32 mouse cellular contexts compared by ENCODE assay signal in the genomic region with DNA sequence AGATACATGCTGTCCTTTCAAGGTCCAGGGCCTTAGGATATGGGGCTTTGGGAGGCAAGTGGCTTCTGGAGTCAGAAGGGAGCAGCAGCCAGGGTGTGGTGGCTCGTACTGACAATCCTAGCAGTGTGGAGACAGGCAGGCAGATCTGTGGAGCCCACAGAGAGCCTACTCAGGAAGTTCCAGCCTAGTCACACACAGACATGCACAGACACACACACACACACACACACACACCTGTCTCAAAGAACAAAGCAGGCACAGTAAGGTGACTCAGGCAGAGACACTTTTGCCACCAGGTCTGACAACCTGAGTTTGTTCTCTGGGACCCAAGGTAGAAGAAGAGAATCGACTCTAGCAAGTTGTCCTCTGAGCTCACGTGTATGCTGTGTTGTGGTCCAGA. TPM values are rescaled to one million over a fixed set of nuclear protein-coding genes. Genes with fewer than 3 reads are reported as not detected.
DNase-seq lines count a peak whose midpoint lies in the region; ATAC-seq lines count a peak whose summit lies in the region.
"Had no signal": no experiment of that assay in that cellular context is flagged by ENCODE, and none has a peak within 500 bp of the region (broad histone marks: within the 10 kb centered on the region; RNA-seq: fewer than 3 reads in every experiment).

No protein-coding gene starts in this region.

- no peaks in the 10 kb centered on the region for H3K27me3 ChIP-seq in limb, embryonic 15.5 days
- H3K27me3 ChIP-seq in limb, embryonic 10.5 days (ENCODE audit: low read depth, poor library complexity, severe bottlenecking) = no peaks in the 10 kb centered on the region
- H3K27me3 ChIP-seq in neural tube, embryonic 15.5 days (replicated peaks) = no peaks in the 10 kb centered on the region
- H3K27me3 ChIP-seq: embryonic facial prominence, embryonic 13.5 days; forebrain, embryonic 12.5 days; forebrain, embryonic 15.5 days; hindbrain, embryonic 12.5 days; hindbrain, embryonic 15.5 days had no signal

- H3K9ac ChIP-seq in limb, embryonic 15.5 days = no peak overlapping the region
- H3K9ac ChIP-seq in neural tube, embryonic 15.5 days (replicated peaks) = no peak overlapping the region
- H3K9ac ChIP-seq: embryonic facial prominence, embryonic 13.5 days; forebrain, embryonic 12.5 days; forebrain, embryonic 15.5 days; hindbrain, embryonic 12.5 days; hindbrain, embryonic 15.5 days had no signal

- no peaks in the 10 kb centered on the region for H3K4me1 ChIP-seq in limb, embryonic 15.5 days
- no peaks in the 10 kb centered on the region for H3K4me1 ChIP-seq in limb, embryonic 10.5 days
- no peaks in the 10 kb centered on the region for H3K4me1 ChIP-seq in neural tube, embryonic 15.5 days
- H3K4me1 ChIP-seq: embryonic facial prominence, embryonic 13.5 days; forebrain, embryonic 12.5 days; forebrain, embryonic 15.5 days; hindbrain, embryonic 12.5 days; hindbrain, embryonic 15.5 days had no signal

- no peak overlapping the region for H3K4me3 ChIP-seq in limb, embryonic 15.5 days
- H3K4me3 ChIP-seq in limb, embryonic 10.5 days = no peak overlapping the region
- H3K4me3 ChIP-seq in neural tube, embryonic 15.5 days (replicated peaks) = no peak overlapping the region
- H3K4me3 ChIP-seq: embryonic facial prominence, embryonic 10.5 days; embryonic facial prominence, embryonic 13.5 days; erythroblast, embryonic 14.5 days; forebrain, embryonic 12.5 days; forebrain, embryonic 15.5 days; gastrocnemius, adult 2 months; hindbrain, embryonic 12.5 days; hindbrain, embryonic 15.5 days had no signal

- no peaks in the 10 kb centered on the region for H3K36me3 ChIP-seq in limb, embryonic 15.5 days
- H3K36me3 ChIP-seq in limb, embryonic 10.5 days = no peaks in the 10 kb centered on the region
- H3K36me3 ChIP-seq in neural tube, embryonic 15.5 days = no peaks in the 10 kb centered on the region
- H3K36me3 ChIP-seq: embryonic facial prominence, embryonic 10.5 days; embryonic facial prominence, embryonic 13.5 days; forebrain, embryonic 12.5 days; forebrain, embryonic 15.5 days; hindbrain, embryonic 12.5 days; hindbrain, embryonic 15.5 days had no signal

- ATAC-seq in limb, embryonic 15.5 days (ENCODE audit: insufficient number of reproducible peaks, low FRiP score, low TSS enrichment, low read depth) = peak; percentile 33; the same call in 1 of the 2 replicates
- ATAC-seq in inflammation-experienced regulatory T-cells, adult 6 months = peak; percentile 29
- no peak for ATAC-seq in neural tube, embryonic 15.5 days (ENCODE audit: low FRiP score)
- ATAC-seq: forebrain, embryonic 15.5 days; intestine, embryonic 16.5 days had no signal

- no peaks in the 10 kb centered on the region for H3K9me3 ChIP-seq in limb, embryonic 15.5 days
- no peaks in the 10 kb centered on the region for H3K9me3 ChIP-seq in limb, embryonic 10.5 days (replicated peaks)
- H3K9me3 ChIP-seq in neural tube, embryonic 15.5 days (replicated peaks) = no peaks in the 10 kb centered on the region
- H3K9me3 ChIP-seq: embryonic facial prominence, embryonic 10.5 days; embryonic facial prominence, embryonic 13.5 days; forebrain, embryonic 12.5 days; forebrain, embryonic 15.5 days; hindbrain, embryonic 12.5 days; hindbrain, embryonic 15.5 days had no signal

- H3K4me2 ChIP-seq in limb, embryonic 15.5 days = no peak overlapping the region
- H3K4me2 ChIP-seq in neural tube, embryonic 15.5 days = no peak overlapping the region
- H3K4me2 ChIP-seq: embryonic facial prominence, embryonic 13.5 days; forebrain, embryonic 12.5 days; forebrain, embryonic 15.5 days; heart, embryonic 11.5 days; hindbrain, embryonic 12.5 days; hindbrain, embryonic 15.5 days had no signal

- H3K27ac ChIP-seq in limb, embryonic 15.5 days = no peak overlapping the region
- H3K27ac ChIP-seq in limb, embryonic 10.5 days = no peak overlapping the region
- no peak overlapping the region for H3K27ac ChIP-seq in neural tube, embryonic 15.5 days (replicated peaks)
- H3K27ac ChIP-seq: embryonic facial prominence, embryonic 10.5 days; embryonic facial prominence, embryonic 13.5 days; forebrain, embryonic 12.5 days; forebrain, embryonic 15.5 days; gastrocnemius, adult 2 months; hindbrain, embryonic 12.5 days; hindbrain, embryonic 15.5 days had no signal

- no peak for DNase-seq in limb, embryonic 10.5 days (ENCODE audit: low spot score)
- DNase-seq in CD4-positive helper T cell, adult 2 months (ENCODE audit: low read depth, low spot score) = peak; percentile 66
- peak; percentile 13 for DNase-seq in T-cell, adult 2 months (ENCODE audit: low spot score)
- no peak for DNase-seq in c-Kit-positive CD71-positive TER-119-positive erythroid progenitor cells, embryonic 14.5 days (ENCODE audit: low spot score)
- no peak for DNase-seq in adrenal gland, postnatal 14 days
- DNase-seq: adrenal gland, adult 2 months; adrenal gland, postnatal 25 days; cerebellum, adult 18-20 months; cerebellum, adult 9-10 months; cerebellum, postnatal 14 days; gastrocnemius, adult 2 months; gastrocnemius, postnatal 14 days; heart, adult 11 months had no signal

- 68% methylated on average over 3 of the region's 3 CpGs for WGBS in limb, embryonic 15.5 days
- WGBS in limb, embryonic 10.5 days = 84% methylated on average over 3 of the region's 3 CpGs
- WGBS in neural tube, embryonic 15.5 days = 83% methylated on average over 3 of the region's 3 CpGs

RNA-seq across cellular contexts. Expression of gene Ccr4, which starts 23.8 kb away (rescaled TPM):
- 4.5 and 5.7 TPM in 2 replicates for polyA plus RNA-seq in limb, embryonic 15.5 days (2015; fragmentation: Nextera tagmentation; extraction: Ambion mirVana)
- polyA plus RNA-seq in limb, embryonic 10.5 days (2016; fragmentation: Nextera tagmentation; extraction: Ambion mirVana) = 0.06 TPM in 1 of 2 replicates, not detected in the other
- polyA plus RNA-seq in inflammation-experienced regulatory T-cells, adult 6 months (2017; shearing (Covaris generic)) = 10 to 100 TPM; 16.1 to 24.9 (median 17.5) TPM
- not detected in 2 replicates for total RNA-seq in adrenal gland, postnatal 14 days (2021)
- 0.84 TPM in 1 of 2 replicates, not detected in the other for polyA plus RNA-seq in neural tube, embryonic 15.5 days (2015; fragmentation: Nextera tagmentation; extraction: Ambion mirVana)
- total RNA-seq: adrenal gland, adult 2 months; adrenal gland, postnatal 25 days; gastrocnemius, adult 2 months; gastrocnemius, postnatal 14 days; gastrocnemius, postnatal 4 days; heart, adult 8-10 months; heart, postnatal 25 days; hematopoietic stem cell, adult 5-6 weeks had no signal
- polyA plus RNA-seq: adrenal gland, adult 2 months; brain, embryonic 14.5 days; erythroblast, embryonic 14.5 days; forebrain, embryonic 12.5 days; forebrain, embryonic 15.5 days; heart, embryonic 11.5 days; heart, embryonic 14.5 days; heart, postnatal 0 days; hindbrain, embryonic 12.5 days; hindbrain, embryonic 15.5 days had no signal

RNA-seq across cellular contexts. Expression of gene C130032M10Rik, which starts 34.6 kb away (rescaled TPM):
- 5.5 and 6.6 TPM in 2 replicates for polyA plus RNA-seq in limb, embryonic 15.5 days (2015; fragmentation: Nextera tagmentation; extraction: Ambion mirVana)
- 1.5 and 1.6 TPM in 2 replicates for polyA plus RNA-seq in limb, embryonic 10.5 days (2016; fragmentation: Nextera tagmentation; extraction: Ambion mirVana)
- polyA plus RNA-seq in inflammation-experienced regulatory T-cells, adult 6 months (2017; shearing (Covaris generic)) = not detected
- total RNA-seq in adrenal gland, postnatal 14 days (2021) = not detected in 2 replicates
- polyA plus RNA-seq in neural tube, embryonic 15.5 days (2015; fragmentation: Nextera tagmentation; extraction: Ambion mirVana) = not detected in 2 replicates
- total RNA-seq: adrenal gland, postnatal 25 days; gastrocnemius, adult 2 months; gastrocnemius, postnatal 14 days; gastrocnemius, postnatal 4 days; heart, adult 8-10 months; heart, postnatal 25 days; hematopoietic stem cell, adult 5-6 weeks had no signal
- polyA plus RNA-seq: adrenal gland, adult 2 months; brain, embryonic 14.5 days; erythroblast, embryonic 14.5 days; forebrain, embryonic 12.5 days; forebrain, embryonic 15.5 days; hindbrain, embryonic 15.5 days had no signal

Comparison
In these comparisons a context has a peak if more than half of its experiments do, and no peak if none do; other contexts are left out.
1. DNase-seq: peak in CD4-positive helper T cell, adult 2 months (single experiment) and T-cell, adult 2 months (single experiment); none in limb, embryonic 10.5 days (single experiment), c-Kit-positive CD71-positive TER-119-positive erythroid progenitor cells, embryonic 14.5 days (single experiment) and adrenal gland, postnatal 14 days (single experiment).